Mouse (Mus musculus) stomach, postnatal 0 days (tissue): ENCODE data around the gene Psmd3.

Experiments used
- CTCF ChIP-seq: IDR thresholded peaks from 2 replicates; pipeline ENCODE4 v1.5.1; 2016; ENCODE audit warnings: antibody characterized with exemption, low read depth, mild to moderate bottlenecking, moderate library complexity
- EP300 ChIP-seq: optimal IDR thresholded peaks from 2 replicates; pipeline ENCODE3; 2016; ENCODE audit warnings: antibody characterized with exemption

DNA sequence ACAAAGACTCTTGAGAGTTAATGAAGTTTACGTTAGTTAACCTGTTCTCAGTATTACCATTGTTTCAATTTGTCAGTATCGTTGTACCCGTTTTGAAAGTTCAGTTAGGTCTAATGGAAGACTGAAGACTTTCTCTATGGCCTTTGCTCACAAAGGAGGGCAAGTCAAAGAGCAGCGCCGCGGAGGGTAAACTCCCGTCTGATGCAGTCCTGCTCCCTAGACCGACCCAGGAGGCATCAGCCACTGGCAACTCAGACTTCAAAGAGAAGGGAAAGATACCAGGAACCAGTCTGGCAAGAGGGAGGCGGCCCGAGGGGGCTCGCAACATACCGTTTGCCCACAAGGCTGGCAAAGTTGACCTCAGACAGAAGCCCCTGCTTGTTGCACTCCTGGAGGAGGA is 31.3 kb downstream of the Psmd3 start:
- TF ChIP-seq CTCF (no peak), EP300 (no peak)
